Mouse (Mus musculus) heart, embryonic 10.5 days (tissue): ENCODE measurements around the gene Rfx8. TPM values are rescaled to one million over a fixed set of nuclear protein-coding genes. Genes with fewer than 3 reads are reported as not detected.

Source experiments
- DNase-seq: peaks from one replicate; pipeline ENCODE4 v3.0.0-alpha.2; 2017; ENCODE audit warnings: low spot score
- H3K27ac ChIP-seq: fragments of 300-500 bp; sonication (generic); 2 replicates; pipeline ENCODE4 v1.5.1; 2016; ENCODE audit warnings: mild to moderate bottlenecking
- H3K27me3 ChIP-seq: fragments of 300-500 bp; sonication (generic); 2 replicates; pipeline ENCODE4 v1.6.1; 2016; ENCODE audit warnings: mild to moderate bottlenecking; ENCODE audit not compliant: poor library complexity, insufficient read depth, severe bottlenecking
- H3K36me3 ChIP-seq: fragments of 300-500 bp; sonication (generic); 2 replicates; pipeline ENCODE4 v1.6.1; 2016; ENCODE audit warnings: mild to moderate bottlenecking, moderate library complexity
- H3K4me1 ChIP-seq: fragments of 300-500 bp; sonication (generic); 2 replicates; pipeline ENCODE4 v1.6.1; 2016; ENCODE audit warnings: mild to moderate bottlenecking
- H3K4me3 ChIP-seq: fragments of 300-500 bp; sonication (generic); 2 replicates; pipeline ENCODE4 v1.5.1; 2016; ENCODE audit warnings: mild to moderate bottlenecking, moderate library complexity
- H3K9me3 ChIP-seq: fragments of 300-500 bp; sonication (generic); 2 replicates; pipeline ENCODE4 v1.6.1; 2016; ENCODE audit warnings: mild to moderate bottlenecking, moderate library complexity
- WGBS: fragments of 180-500 bp; shearing (Covaris S2); methylation state at CpG from one replicate; pipeline ENCODE4 v1.1.7; 2016; 5-methylcytosine and 5-hydroxymethylcytosine counted together
- polyA plus RNA-seq: library from polyadenylated mRNA; unstranded; fragments of >200 nt; fragmentation: Nextera tagmentation; extraction: Ambion mirVana; gene quantifications from 2 replicates; pipeline ENCODE4 v1.2.1, GENCODE M21; 2016

The Rfx8 gene
- polyA plus RNA-seq, 1 experiment from 2014 or later = 0.73 TPM

- Histone ChIP-seq H3K36me3 (no peaks in the 10 kb centered on the region), H3K4me1 (peaks cover 12% of the 10 kb centered on the region; the same call in 1 of the 2 replicates), H3K9me3 (no peaks in the 10 kb centered on the region), H3K27me3 (no peaks in the 10 kb centered on the region), H3K4me3 (no peak overlapping the region), H3K27ac (no peak overlapping the region)
- no peak for DNase-seq
- 59% methylated on average over 6 of the region's 6 CpGs for WGBS
Observed at GRCm38 (mm10) chr1:39615526-39615925, 105.3 kb downstream of the Rfx8 start.

Other genes with a start within 250 kb of the Rfx8 start
- gene Tbc1d8, start 242.2 kb downstream of the Rfx8 start, polyA plus RNA-seq = 7.5 and 11.6 TPM in 2 replicates
- gene Cnot11, start 186.0 kb downstream of the Rfx8 start, polyA plus RNA-seq = 20.1 and 27.7 TPM in 2 replicates
- gene Rnf149, start 143.6 kb downstream of the Rfx8 start, polyA plus RNA-seq = 17.1 and 26.0 TPM in 2 replicates
- 0.04 and 0.06 TPM in 2 replicates for gene Creg2, start 69.5 kb downstream of the Rfx8 start, polyA plus RNA-seq
- gene Gm3646, start 84.3 kb upstream of the Rfx8 start, polyA plus RNA-seq = 0.63 and 1.2 TPM in 2 replicates
- gene Map4k4, start 179.9 kb upstream of the Rfx8 start, polyA plus RNA-seq = 19.0 and 24.7 TPM in 2 replicates